Mouse (Mus musculus) embryonic facial prominence, embryonic 15.5 days (tissue): ENCODE measurements around the gene Itga9. TPM values are rescaled to one million over a fixed set of nuclear protein-coding genes. Genes with fewer than 3 reads are reported as not detected.
A peak's percentile ranks its signal among the peaks of the same experiment; 100 is the strongest.

ENCODE experiments used
- ATAC-seq: fragments of 200-750 bp; cut with Nextera tagmentation; 2 replicates; pipeline ENCODE4 v1.8.0; 2017; ENCODE audit warnings: low read depth, moderate TSS enrichment; ENCODE audit not compliant: insufficient number of reproducible peaks, low FRiP score, low TSS enrichment
- H3K27ac ChIP-seq: fragments of 300-500 bp; sonication (generic); replicated peaks from 2 replicates; pipeline ENCODE4 v1.5.1; 2015; ENCODE audit warnings: mild to moderate bottlenecking, inconsistent platforms
- H3K27me3 ChIP-seq: fragments of 300-500 bp; sonication (generic); 2 replicates; pipeline ENCODE4 v1.6.1; 2015; ENCODE audit warnings: inconsistent platforms
- H3K36me3 ChIP-seq: fragments of 300-500 bp; sonication (generic); 2 replicates; pipeline ENCODE4 v1.6.1; 2015; ENCODE audit warnings: mild to moderate bottlenecking, inconsistent platforms
- H3K4me1 ChIP-seq: fragments of 300-500 bp; sonication (generic); 2 replicates; pipeline ENCODE4 v1.6.1; 2015; ENCODE audit warnings: inconsistent platforms
- H3K4me2 ChIP-seq: fragments of 300-500 bp; sonication (generic); replicated peaks from 2 replicates; pipeline ENCODE4 v1.6.1; 2015; ENCODE audit warnings: mild to moderate bottlenecking, inconsistent platforms
- H3K4me3 ChIP-seq: fragments of 300-500 bp; sonication (generic); replicated peaks from 2 replicates; pipeline ENCODE4 v1.5.1; 2015; ENCODE audit warnings: mild to moderate bottlenecking, inconsistent platforms
- H3K9ac ChIP-seq: fragments of 300-500 bp; sonication (generic); 2 replicates; pipeline ENCODE4 v1.6.1; 2015; ENCODE audit warnings: inconsistent platforms
- H3K9me3 ChIP-seq: fragments of 300-500 bp; sonication (generic); replicated peaks from 2 replicates; pipeline ENCODE4 v1.6.1; 2016; ENCODE audit warnings: inconsistent platforms
- WGBS: fragments of 180-500 bp; shearing (Covaris S2); methylation state at CpG from one replicate; pipeline ENCODE4 v1.1.7; 2015; 5-methylcytosine and 5-hydroxymethylcytosine counted together
- polyA plus RNA-seq: library from polyadenylated mRNA; unstranded; fragments of >200 nt; fragmentation: Nextera tagmentation; extraction: Ambion mirVana; gene quantifications from 2 replicates; pipeline ENCODE4 v1.2.1, GENCODE M21; 2015

The Itga9 gene
- polyA plus RNA-seq, 1 experiment from 2014 or later = 14.7 TPM

DNA sequence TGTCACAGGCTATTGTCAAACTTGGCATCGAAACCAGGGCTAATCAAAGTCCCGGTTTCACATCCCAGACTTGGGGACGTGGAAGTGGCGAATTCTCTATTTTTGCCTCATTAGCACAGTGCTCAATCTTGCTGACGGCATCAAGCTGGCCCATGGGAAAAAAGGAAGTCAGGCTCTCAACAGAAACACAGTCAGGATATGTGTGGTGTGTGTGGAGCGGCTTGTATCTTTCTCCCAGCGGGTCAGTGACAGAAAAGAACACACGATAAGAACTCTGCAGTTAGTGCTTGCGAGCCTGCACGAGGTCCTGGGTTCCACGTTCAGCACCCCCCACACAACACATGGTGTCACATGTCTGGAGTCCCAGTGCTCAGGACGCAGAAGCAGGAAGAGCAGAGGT is 67.8 kb downstream of the Itga9 start:
- Histone ChIP-seq H3K4me1 (peaks cover 29% of the 10 kb centered on the region), H3K27ac (no peak overlapping the region), H3K4me2 (no peak overlapping the region), H3K9me3 (no peaks in the 10 kb centered on the region), H3K4me3 (no peak overlapping the region), H3K9ac (no peak overlapping the region), H3K27me3 (no peaks in the 10 kb centered on the region), H3K36me3 (peaks cover 26% of the 10 kb centered on the region)
- ATAC-seq = no peak
- 71% methylated on average over 12 of the region's 12 CpGs for WGBS

DNA sequence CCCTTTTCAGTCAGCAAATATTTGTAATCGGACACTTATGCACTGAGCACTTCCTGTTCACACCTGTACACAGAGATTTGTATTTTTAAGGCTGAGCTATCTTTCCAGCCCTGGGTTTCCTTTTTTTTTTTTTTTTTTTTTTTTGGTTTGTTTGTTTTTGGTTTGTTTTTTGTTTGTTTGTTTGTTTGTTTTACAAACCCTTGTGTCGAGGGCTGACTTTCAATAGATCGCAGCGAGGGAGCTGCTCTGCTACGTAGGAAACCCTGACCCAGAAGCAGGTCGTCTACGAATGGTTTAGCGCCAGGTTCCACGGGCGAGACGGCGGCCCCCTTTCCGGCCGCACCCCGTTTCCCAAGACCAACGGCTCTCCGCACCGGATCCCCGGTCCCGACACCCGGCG is 68.3 kb downstream of the Itga9 start:
- WGBS = 87% methylated on average over 22 of the region's 22 CpGs
- H3K36me3 ChIP-seq = peaks cover 22% of the 10 kb centered on the region
- H3K4me3 ChIP-seq = no peak overlapping the region
- no peak overlapping the region for H3K4me2 ChIP-seq
- H3K9me3 ChIP-seq = no peaks in the 10 kb centered on the region
- H3K27me3 ChIP-seq = no peaks in the 10 kb centered on the region
- H3K4me1 ChIP-seq = peaks cover 29% of the 10 kb centered on the region
- H3K27ac ChIP-seq = no peak overlapping the region
- no peak for ATAC-seq
- no peak overlapping the region for H3K9ac ChIP-seq

DNA sequence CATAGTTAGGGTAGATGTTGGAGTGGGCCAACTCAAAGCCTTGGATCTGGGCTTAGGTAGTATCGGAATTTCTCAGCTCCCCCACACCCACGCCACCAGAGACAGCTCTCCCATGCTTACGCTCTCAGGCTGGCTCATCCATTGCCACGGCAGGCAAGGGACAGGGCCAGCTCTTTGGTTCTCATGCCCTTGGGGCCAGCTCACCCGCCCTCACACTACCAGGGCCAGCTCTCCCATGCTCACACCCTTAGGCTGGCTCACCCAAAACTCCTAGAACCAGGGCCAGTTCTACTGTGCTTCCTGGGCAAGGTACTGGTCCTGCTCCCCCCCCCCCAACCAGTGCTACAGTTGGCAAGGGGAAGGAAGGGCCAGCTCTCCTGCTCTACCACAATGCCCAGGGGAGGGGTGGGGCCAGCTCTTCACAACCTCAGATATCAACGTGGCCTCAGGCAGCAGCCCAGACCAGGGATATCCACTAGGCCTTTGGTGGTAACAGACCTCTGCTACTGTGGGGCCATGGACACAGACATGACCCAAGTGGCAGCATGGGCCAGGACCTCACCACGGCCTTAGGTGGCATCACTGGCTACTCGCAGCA is 69.2 kb downstream of the Itga9 start:
- H3K9me3 ChIP-seq = no peaks in the 10 kb centered on the region
- no peak for ATAC-seq
- 85% methylated on average over 8 of the region's 8 CpGs for WGBS
- H3K4me3 ChIP-seq = no peak overlapping the region
- H3K27ac ChIP-seq = no peak overlapping the region
- H3K4me2 ChIP-seq = no peak overlapping the region
- no peak overlapping the region for H3K9ac ChIP-seq
- H3K4me1 ChIP-seq = peaks cover 29% of the 10 kb centered on the region
- H3K27me3 ChIP-seq = no peaks in the 10 kb centered on the region
- peaks cover 16% of the 10 kb centered on the region for H3K36me3 ChIP-seq

DNA sequence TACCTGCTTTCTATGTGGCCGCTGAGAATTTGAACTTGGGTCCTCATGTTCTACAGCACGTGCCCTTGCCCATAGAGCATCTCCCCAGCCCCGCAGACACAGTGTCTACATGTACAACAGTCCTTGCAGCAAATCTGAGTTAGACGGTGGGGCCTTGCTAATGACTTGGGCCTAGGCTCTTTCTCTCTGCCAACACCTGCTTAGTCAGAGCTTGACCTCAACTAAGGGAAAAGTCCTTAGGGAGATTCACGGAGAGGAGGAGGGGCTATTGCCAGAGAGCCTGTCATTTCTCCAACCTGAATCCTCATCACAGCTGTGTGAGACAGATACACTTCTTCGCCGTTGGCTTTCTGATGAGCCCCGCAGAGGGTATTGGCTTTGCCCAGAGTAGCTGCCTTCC is 70.2 kb downstream of the Itga9 start:
- Histone ChIP-seq H3K36me3 (peaks cover 6% of the 10 kb centered on the region; the same call in 1 of the 2 replicates), H3K4me1 (peaks cover 32% of the 10 kb centered on the region), H3K4me3 (no peak overlapping the region), H3K27ac (no peak overlapping the region), H3K9ac (no peak overlapping the region), H3K4me2 (no peak overlapping the region), H3K9me3 (no peaks in the 10 kb centered on the region), H3K27me3 (no peaks in the 10 kb centered on the region)
- ATAC-seq = no peak
- 74% methylated on average over 8 of the region's 8 CpGs for WGBS

DNA sequence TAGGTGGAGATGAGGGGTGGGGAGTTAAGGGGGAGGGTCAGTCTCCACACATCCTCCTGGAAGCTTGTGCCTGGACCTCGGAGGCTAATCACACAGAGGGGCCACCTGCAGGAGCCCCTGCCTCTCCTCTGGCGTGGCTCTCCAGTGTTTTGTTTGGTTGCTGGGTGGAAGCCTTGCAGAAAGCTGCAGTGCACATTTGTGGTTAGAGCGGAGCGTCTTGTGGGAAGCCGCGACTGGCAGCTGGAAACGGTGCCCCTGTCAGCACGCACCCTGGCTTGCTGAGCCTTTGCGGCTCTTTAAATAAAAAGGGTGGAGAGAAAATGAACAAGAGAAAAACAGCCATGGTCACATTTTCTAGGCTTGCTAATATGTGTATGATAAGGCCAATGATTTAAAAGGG is 70.9 kb downstream of the Itga9 start:
- H3K9me3 ChIP-seq = no peaks in the 10 kb centered on the region
- peaks cover 3% of the 10 kb centered on the region; the same call in 1 of the 2 replicates for H3K36me3 ChIP-seq
- H3K4me2 ChIP-seq = no peak overlapping the region
- WGBS = 19% methylated on average over 9 of the region's 9 CpGs
- peaks cover 38% of the 10 kb centered on the region for H3K4me1 ChIP-seq
- H3K9ac ChIP-seq = no peak overlapping the region
- H3K4me3 ChIP-seq = no peak overlapping the region
- ATAC-seq = no peak
- peak overlapping the region; percentile 58 for H3K27ac ChIP-seq
- H3K27me3 ChIP-seq = no peaks in the 10 kb centered on the region

DNA sequence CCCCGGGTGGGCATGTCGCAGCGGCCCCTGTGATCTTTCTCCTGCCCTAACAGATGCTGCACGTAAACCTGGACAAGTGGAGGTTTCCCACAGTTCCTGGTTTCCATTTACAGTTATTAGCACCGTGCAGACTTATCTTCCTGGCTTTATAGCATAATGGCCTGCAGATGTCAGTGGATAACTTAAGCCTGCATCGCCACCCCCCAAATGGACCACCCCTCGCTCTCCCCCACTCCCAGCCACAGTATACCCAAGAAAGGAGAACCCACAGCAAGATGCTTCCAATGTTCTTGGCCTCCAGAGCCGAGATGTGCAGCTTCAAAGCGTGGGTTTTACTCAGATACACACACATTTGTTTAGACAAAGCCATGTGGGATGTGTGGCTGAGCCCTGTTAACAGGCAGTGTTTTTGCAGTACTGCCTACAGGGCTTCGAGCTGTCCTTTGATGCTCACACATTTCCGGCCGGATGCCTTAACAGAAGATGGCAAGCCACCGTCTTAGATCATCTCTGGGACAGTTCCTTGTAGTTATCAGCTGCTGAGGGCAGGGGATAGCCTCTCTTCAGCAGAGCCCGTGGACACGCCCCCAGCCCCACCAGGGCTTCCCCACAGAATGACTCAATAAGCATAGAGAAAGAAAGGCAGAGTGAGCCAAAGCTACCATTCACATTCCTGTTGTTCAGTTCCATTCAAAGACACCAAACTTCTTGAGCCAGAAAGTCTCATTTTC is 71.7 kb downstream of the Itga9 start:
- Histone ChIP-seq H3K4me3 (no peak overlapping the region), H3K9ac (no peak overlapping the region), H3K27me3 (no peaks in the 10 kb centered on the region), H3K4me1 (peaks cover 44% of the 10 kb centered on the region), H3K9me3 (no peaks in the 10 kb centered on the region), H3K27ac (peak overlapping the region; percentile 58), H3K36me3 (peaks cover 3% of the 10 kb centered on the region; the same call in 1 of the 2 replicates), H3K4me2 (0 out of 2 replicates have a peak overlapping the region, but pooled peaks have one; percentile 12)
- ATAC-seq = peak; percentile 25
- WGBS = 20% methylated on average over 15 of the region's 15 CpGs

DNA sequence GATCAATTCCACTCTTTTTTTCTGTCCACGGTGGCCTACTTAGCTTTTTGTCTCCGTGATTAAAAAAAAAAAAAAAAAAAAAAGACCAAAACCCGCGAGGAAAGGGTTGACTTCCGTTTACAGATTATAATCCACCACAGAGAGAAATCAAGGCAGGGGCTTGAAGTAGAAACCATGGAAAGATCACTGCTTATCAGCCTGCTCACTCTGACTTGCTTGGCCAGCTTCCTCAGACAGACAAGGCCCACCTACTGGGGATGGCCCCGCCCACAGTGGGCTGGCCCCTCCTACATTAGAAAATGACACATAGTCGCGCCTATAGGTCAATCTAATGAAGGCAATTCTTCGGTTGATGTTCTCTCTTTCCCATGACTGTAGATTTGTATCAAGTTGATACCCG is 72.3 kb downstream of the Itga9 start:
- H3K27ac ChIP-seq = peak overlapping the region; percentile 58
- no peak overlapping the region for H3K4me2 ChIP-seq
- no peak overlapping the region for H3K9ac ChIP-seq
- H3K36me3 ChIP-seq = peaks cover 3% of the 10 kb centered on the region; the same call in 1 of the 2 replicates
- no peak for ATAC-seq
- no peak overlapping the region for H3K4me3 ChIP-seq
- no peaks in the 10 kb centered on the region for H3K27me3 ChIP-seq
- peaks cover 44% of the 10 kb centered on the region for H3K4me1 ChIP-seq
- no peaks in the 10 kb centered on the region for H3K9me3 ChIP-seq
- 67% methylated on average over 10 of the region's 10 CpGs for WGBS

DNA sequence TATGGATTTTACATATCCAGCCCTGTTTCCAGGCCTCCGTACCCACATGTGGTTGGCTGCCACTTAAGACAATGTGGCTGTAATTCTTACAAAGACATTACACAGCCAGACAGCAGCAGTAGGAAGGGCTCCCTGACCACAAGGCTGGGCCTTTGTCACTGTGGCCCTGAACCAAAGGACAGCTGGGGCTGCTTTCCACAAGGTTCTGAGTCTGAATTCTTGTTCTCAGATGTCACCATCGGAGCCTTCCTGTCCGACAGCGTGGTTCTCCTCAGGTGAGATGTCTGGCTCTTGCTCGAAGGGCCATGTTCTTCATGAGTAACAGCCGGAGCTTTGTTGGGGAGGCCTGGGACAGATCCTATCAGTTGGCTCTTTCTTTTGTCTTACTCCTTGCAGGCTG is 75.0 kb downstream of the Itga9 start:
- 66% methylated on average over 6 of the region's 6 CpGs for WGBS

DNA sequence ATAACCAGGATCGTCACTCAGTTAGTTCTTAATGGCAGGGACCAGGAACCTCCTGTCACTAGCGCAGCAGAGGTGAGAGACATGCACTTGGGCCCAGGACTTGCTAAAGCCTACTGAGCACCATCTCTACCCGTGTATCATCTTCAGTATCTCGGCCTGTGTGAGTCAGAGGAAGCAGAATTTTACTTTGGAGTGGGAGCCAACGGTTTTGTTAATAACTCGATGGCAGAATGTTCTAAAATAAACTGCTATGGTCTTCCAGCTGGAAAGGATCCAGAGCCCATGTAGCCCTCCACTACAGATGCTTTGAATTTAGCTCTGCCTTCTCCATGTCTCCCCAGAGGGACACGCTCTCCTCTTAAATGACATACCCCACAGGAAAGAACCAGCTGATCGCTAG is 75.7 kb downstream of the Itga9 start:
- no peaks in the 10 kb centered on the region for H3K27me3 ChIP-seq
- H3K27ac ChIP-seq = peak overlapping the region; percentile 53; the same call in 1 of the 2 replicates
- peaks cover 33% of the 10 kb centered on the region for H3K4me1 ChIP-seq
- H3K4me3 ChIP-seq = no peak overlapping the region
- ATAC-seq = no peak
- no peak overlapping the region for H3K9ac ChIP-seq
- no peak overlapping the region for H3K4me2 ChIP-seq
- H3K36me3 ChIP-seq = no peaks in the 10 kb centered on the region; the same call in 1 of the 2 replicates
- 45% methylated on average over 8 of the region's 8 CpGs for WGBS
- H3K9me3 ChIP-seq = no peaks in the 10 kb centered on the region

More for the DNA sequence above, 75.0 kb downstream of the Itga9 start:
- ATAC-seq = no peak
- Histone ChIP-seq H3K36me3 (no peaks in the 10 kb centered on the region; the same call in 1 of the 2 replicates), H3K4me2 (no peak overlapping the region), H3K9ac (no peak overlapping the region), H3K4me1 (peaks cover 40% of the 10 kb centered on the region), H3K27ac (peak overlapping the region; percentile 53; the same call in 1 of the 2 replicates), H3K9me3 (no peaks in the 10 kb centered on the region), H3K27me3 (no peaks in the 10 kb centered on the region), H3K4me3 (no peak overlapping the region)

DNA sequence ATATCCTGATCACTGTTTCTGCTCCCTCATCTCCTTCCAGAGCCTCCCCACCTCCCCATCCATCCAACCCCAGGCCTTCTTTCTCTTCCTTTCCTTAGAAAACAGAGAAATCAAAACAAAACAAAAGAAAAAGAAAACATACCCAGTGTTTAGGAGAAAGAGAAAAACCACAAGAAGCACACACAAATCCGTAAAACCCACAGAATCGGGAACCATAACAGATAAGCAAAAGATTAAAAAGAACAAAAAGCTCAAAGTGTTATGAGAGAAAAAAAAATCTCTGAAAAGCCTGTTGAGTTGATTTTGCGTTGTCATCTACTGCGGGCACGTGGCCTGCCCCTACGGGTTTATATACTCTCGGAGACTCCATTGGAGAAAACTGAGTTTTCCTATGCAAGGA is 77.0 kb downstream of the Itga9 start:
- Histone ChIP-seq H3K4me1 (peaks cover 25% of the 10 kb centered on the region), H3K9ac (no peak overlapping the region), H3K27ac (no peak overlapping the region), H3K4me3 (no peak overlapping the region), H3K36me3 (no peaks in the 10 kb centered on the region; the same call in 1 of the 2 replicates), H3K27me3 (no peaks in the 10 kb centered on the region), H3K9me3 (no peaks in the 10 kb centered on the region), H3K4me2 (no peak overlapping the region)
- ATAC-seq = no peak
- 76% methylated on average over 7 of the region's 7 CpGs for WGBS

DNA sequence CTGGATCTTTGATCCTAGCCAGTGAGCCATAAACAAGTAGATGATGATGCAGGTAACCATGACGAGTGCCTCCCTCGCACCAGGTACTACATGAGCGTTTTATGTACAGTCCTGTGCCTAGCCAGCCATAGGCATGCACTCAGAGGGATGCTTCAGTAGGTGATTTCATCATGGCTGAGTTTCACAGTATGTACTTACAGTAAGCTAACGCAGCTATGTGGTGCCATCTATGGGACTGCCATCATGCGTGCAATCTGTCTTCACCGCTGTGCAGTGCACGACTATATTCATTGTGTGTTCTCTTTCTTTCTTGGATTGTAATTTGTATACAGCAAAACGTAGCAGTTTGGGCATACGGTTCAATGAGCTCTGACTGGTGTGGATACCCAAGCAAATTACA is 77.9 kb downstream of the Itga9 start:
- H3K9me3 ChIP-seq = no peaks in the 10 kb centered on the region
- no peaks in the 10 kb centered on the region for H3K27me3 ChIP-seq
- H3K9ac ChIP-seq = no peak overlapping the region
- H3K27ac ChIP-seq = no peak overlapping the region
- peaks cover 28% of the 10 kb centered on the region for H3K4me1 ChIP-seq
- ATAC-seq = no peak
- 92% methylated on average over 9 of the region's 9 CpGs for WGBS
- H3K4me2 ChIP-seq = no peak overlapping the region
- H3K36me3 ChIP-seq = no peaks in the 10 kb centered on the region; the same call in 1 of the 2 replicates
- H3K4me3 ChIP-seq = no peak overlapping the region
